In genomic region chr9:40269103-40269861, GRCm38 (mm10) we compare ENCODE assay signal across 8 mouse cellular contexts. TPM values are rescaled to one million over a fixed set of nuclear protein-coding genes. Genes with fewer than 3 reads are reported as not detected.
DNase-seq lines count a peak whose midpoint lies in the region; ATAC-seq and TF ChIP-seq lines count a peak whose summit lies in the region.

Gene Scn3b (plus strand): TSS chr9:40269217.

- H3K9me3 ChIP-seq in intestine, embryonic 14.5 days (ENCODE audit: control insufficient read depth, low read length): no peaks in the 10 kb centered on the region
- H3K9me3 ChIP-seq in limb, embryonic 15.5 days: no peaks in the 10 kb centered on the region
- no peaks in the 10 kb centered on the region for H3K9me3 ChIP-seq in midbrain, embryonic 15.5 days

- no peaks in the 10 kb centered on the region; the same call in none of the 2 replicates for H3K4me1 ChIP-seq in intestine, embryonic 14.5 days (replicated peaks; ENCODE audit: control insufficient read depth, insufficient read depth, low read length)
- H3K4me1 ChIP-seq in limb, embryonic 15.5 days: peaks cover 18% of the 10 kb centered on the region
- H3K4me1 ChIP-seq in midbrain, embryonic 15.5 days: peaks cover 40% of the 10 kb centered on the region
- H3K4me1 ChIP-seq in testis, adult 2 months (ENCODE audit: control insufficient read depth, insufficient read depth, low read length): peaks cover 14% of the 10 kb centered on the region

- H3K36me3 ChIP-seq in intestine, embryonic 14.5 days (ENCODE audit: control insufficient read depth, insufficient read depth, low read length): no peaks in the 10 kb centered on the region
- no peaks in the 10 kb centered on the region for H3K36me3 ChIP-seq in limb, embryonic 15.5 days
- no peaks in the 10 kb centered on the region for H3K36me3 ChIP-seq in midbrain, embryonic 15.5 days (replicated peaks)
- no peaks in the 10 kb centered on the region for H3K36me3 ChIP-seq in testis, adult 2 months (ENCODE audit: control insufficient read depth, insufficient read depth, low read length)

- H3K27me3 ChIP-seq in intestine, embryonic 14.5 days (replicated peaks; ENCODE audit: control insufficient read depth, insufficient read depth, low read length): peaks cover 19% of the 10 kb centered on the region
- H3K27me3 ChIP-seq in limb, embryonic 15.5 days: peaks cover 22% of the 10 kb centered on the region
- no peaks in the 10 kb centered on the region for H3K27me3 ChIP-seq in midbrain, embryonic 15.5 days (replicated peaks)
- no peaks in the 10 kb centered on the region for H3K27me3 ChIP-seq in testis, adult 2 months (ENCODE audit: control insufficient read depth, insufficient read depth, low read length)

- intact Hi-C loops in gastrocnemius, postnatal 36 days (cut with DNase I): no loop called here

- H3K9ac ChIP-seq in intestine, embryonic 14.5 days (ENCODE audit: low read length): no peak within 1 kb of the TSS
- no peak within 1 kb of the TSS for H3K9ac ChIP-seq in limb, embryonic 15.5 days
- H3K9ac ChIP-seq in midbrain, embryonic 15.5 days: peak within 1 kb of the TSS; percentile 83

- TF ChIP-seq POLR2A in testis, adult 2 months (IDR thresholded peaks at IDR 0.05; ENCODE audit: control insufficient read depth, low read depth, low read length): no peak

- no peak within 1 kb of the TSS for H3K27ac ChIP-seq in intestine, embryonic 14.5 days (ENCODE audit: low read depth)
- 0 out of 2 replicates have a peak within 1 kb of the TSS, but pooled peaks have one; percentile 0 for H3K27ac ChIP-seq in limb, embryonic 15.5 days
- peak within 1 kb of the TSS; percentile 79 for H3K27ac ChIP-seq in midbrain, embryonic 15.5 days
- H3K27ac ChIP-seq in testis, adult 2 months (ENCODE audit: control insufficient read depth, insufficient read depth, low read depth, low read length): no peak within 1 kb of the TSS

- peak; percentile 63 for ATAC-seq in intestine, embryonic 14.5 days (replicated peaks; ENCODE audit: low FRiP score, low TSS enrichment, low read depth)
- peak; percentile 76 for ATAC-seq in limb, embryonic 15.5 days (ENCODE audit: insufficient number of reproducible peaks, low FRiP score, low TSS enrichment, low read depth)
- peak; percentile 98 for ATAC-seq in midbrain, embryonic 15.5 days (replicated peaks)

- peak within 1 kb of the TSS; percentile 25 for H3K4me3 ChIP-seq in intestine, embryonic 14.5 days (ENCODE audit: low read depth, low read length)
- peak within 1 kb of the TSS; percentile 37 for H3K4me3 ChIP-seq in limb, embryonic 15.5 days
- peak within 1 kb of the TSS; percentile 69 for H3K4me3 ChIP-seq in midbrain, embryonic 15.5 days
- peak within 1 kb of the TSS; percentile 3; the same call in 1 of the 2 replicates for H3K4me3 ChIP-seq in testis, adult 2 months (ENCODE audit: control insufficient read depth, low read depth, low read length)

- H3K4me2 ChIP-seq in intestine, embryonic 14.5 days (ENCODE audit: low read length): peak within 1 kb of the TSS; percentile 52
- H3K4me2 ChIP-seq in limb, embryonic 15.5 days: peak within 1 kb of the TSS; percentile 61
- H3K4me2 ChIP-seq in midbrain, embryonic 15.5 days: peak within 1 kb of the TSS; percentile 66

- DNase-seq in cerebellum, postnatal 10 days: peak; percentile 88 to 93
- DNase-seq in cerebellum, adult 9-10 months: no peak
- DNase-seq in embryo, embryonic 11 days: peak; percentile 74
- peak; percentile 41 to 46 for DNase-seq in gastrocnemius, postnatal 36 days
- peak; percentile 85 for DNase-seq in intestine, embryonic 14.5 days (ENCODE audit: low spot score)

- 2% methylated on average over 40 of the region's 42 CpGs for WGBS in intestine, embryonic 14.5 days
- WGBS in limb, embryonic 15.5 days: under 1% methylated on average over 41 of the region's 42 CpGs
- 1% methylated on average over 42 of the region's 42 CpGs for WGBS in midbrain, embryonic 15.5 days

- TF ChIP-seq CTCF in testis, adult 2 months (IDR thresholded peaks at IDR 0.05; ENCODE audit: control insufficient read depth, insufficient read depth, insufficient replicate concordance, low read depth, low read length): no peak

RNA-seq across cellular contexts. Expression of gene Scn3b, which starts in this region (rescaled TPM):
- total RNA-seq in gastrocnemius, postnatal 36 days (2021): 1 to 10 TPM; 2.1 to 2.3 TPM
- 6.9 and 9.1 TPM in 2 replicates for polyA plus RNA-seq in intestine, embryonic 14.5 days (2014; fragmentation: Nextera tagmentation; extraction: Ambion mirVana)
- 11.0 and 30.2 TPM in 2 replicates for polyA plus RNA-seq in limb, embryonic 15.5 days (2015; fragmentation: Nextera tagmentation; extraction: Ambion mirVana)
- polyA plus RNA-seq in midbrain, embryonic 15.5 days (2015; fragmentation: Nextera tagmentation; extraction: Ambion mirVana): 156 and 169 TPM in 2 replicates
- 0.15 and 0.20 TPM in 2 replicates for polyA plus RNA-seq in testis, adult 2 months (2012; rRNA removed)

Comparison
In these comparisons a context has a peak if more than half of its experiments do, and no peak if none do; other contexts are left out.
1. H3K27ac ChIP-seq: peak in limb, embryonic 15.5 days (single experiment) and midbrain, embryonic 15.5 days (single experiment); none in intestine, embryonic 14.5 days (single experiment) and testis, adult 2 months (single experiment).
2. H3K4me3 ChIP-seq: peak in every context shown above with its lines; median percentile 69 in midbrain, embryonic 15.5 days; 37 in limb, embryonic 15.5 days; 25 in intestine, embryonic 14.5 days; 3 in testis, adult 2 months.
3. Peak in every context shown above with its lines, with median percentiles within 50 percentile points of each other: ATAC-seq and H3K4me2 ChIP-seq.